Mouse (Mus musculus): ENCODE data around the gene Krt9. TPM values are rescaled to one million over a fixed set of nuclear protein-coding genes. Genes with fewer than 3 reads are reported as not detected.

Krt9 gene
- polyA plus RNA-seq, 1 experiment from 2014 or later, result not detected

- H3K27me3 ChIP-seq (ENCODE audit: control insufficient read depth, insufficient read depth, low read depth, low read length), result no peaks in the 10 kb centered on the region
- no peak overlapping the region for H3K9ac ChIP-seq (ENCODE audit: low read depth, low read length)
- H3K27ac ChIP-seq (ENCODE audit: low read length), result no peak overlapping the region
- WGBS (ENCODE audit: insufficient replicate concordance), result 45% methylated on average over 4 of the region's 4 CpGs
- H3K4me2 ChIP-seq (ENCODE audit: low read depth, low read length), result no peak overlapping the region
- no peak overlapping the region for H3K4me3 ChIP-seq (ENCODE audit: low read depth, low read length)
- H3K9me3 ChIP-seq (replicated peaks; ENCODE audit: control insufficient read depth, low read length), result no peaks in the 10 kb centered on the region
- no peaks in the 10 kb centered on the region for H3K36me3 ChIP-seq (ENCODE audit: control insufficient read depth, insufficient read depth)
- ATAC-seq (ENCODE audit: low read depth), result no peak
- H3K4me1 ChIP-seq (ENCODE audit: control insufficient read depth, low read depth, low read length), result no peaks in the 10 kb centered on the region
Measured at GRCm38 (mm10) chr11:100198666-100199065, 5.6 kb upstream of the Krt9 start.

- Histone ChIP-seq H3K27me3 (ENCODE audit: control insufficient read depth, insufficient read depth, low read depth, low read length) (no peaks in the 10 kb centered on the region), H3K4me2 (ENCODE audit: low read depth, low read length) (no peak overlapping the region), H3K9ac (ENCODE audit: low read depth, low read length) (no peak overlapping the region), H3K36me3 (ENCODE audit: control insufficient read depth, insufficient read depth) (no peaks in the 10 kb centered on the region), H3K27ac (ENCODE audit: low read length) (no peak overlapping the region), H3K9me3 (replicated peaks; ENCODE audit: control insufficient read depth, low read length) (no peaks in the 10 kb centered on the region; the same call in 1 of the 2 replicates), H3K4me1 (ENCODE audit: control insufficient read depth, low read depth, low read length) (no peaks in the 10 kb centered on the region), H3K4me3 (ENCODE audit: low read depth, low read length) (no peak overlapping the region)
- ATAC-seq (ENCODE audit: low read depth), result no peak
- 81% methylated on average over 3 of the region's 3 CpGs for WGBS (ENCODE audit: insufficient replicate concordance)
Measured at GRCm38 (mm10) chr11:100191820-100192219, 1.2 kb downstream of the Krt9 start.

GRCm38 (mm10) chr11:100186736-100187135 is 6.3 kb downstream of the Krt9 start:
- Histone ChIP-seq H3K27me3 (ENCODE audit: control insufficient read depth, insufficient read depth, low read depth, low read length) (no peaks in the 10 kb centered on the region), H3K4me2 (ENCODE audit: low read depth, low read length) (no peak overlapping the region), H3K27ac (ENCODE audit: low read length) (no peak overlapping the region), H3K4me3 (ENCODE audit: low read depth, low read length) (no peak overlapping the region), H3K36me3 (ENCODE audit: control insufficient read depth, insufficient read depth) (no peaks in the 10 kb centered on the region), H3K9ac (ENCODE audit: low read depth, low read length) (no peak overlapping the region), H3K9me3 (replicated peaks; ENCODE audit: control insufficient read depth, low read length) (no peaks in the 10 kb centered on the region; the same call in 1 of the 2 replicates), H3K4me1 (ENCODE audit: control insufficient read depth, low read depth, low read length) (no peaks in the 10 kb centered on the region)
- WGBS (ENCODE audit: insufficient replicate concordance), result 70% methylated on average over 8 of the region's 8 CpGs
- ATAC-seq (ENCODE audit: low read depth), result no peak

- H3K9me3 ChIP-seq (replicated peaks; ENCODE audit: control insufficient read depth, low read length), result no peaks in the 10 kb centered on the region
- ATAC-seq (ENCODE audit: low read depth), result no peak
- H3K27me3 ChIP-seq (ENCODE audit: control insufficient read depth, insufficient read depth, low read depth, low read length), result no peaks in the 10 kb centered on the region
- H3K36me3 ChIP-seq (ENCODE audit: control insufficient read depth, insufficient read depth), result no peaks in the 10 kb centered on the region
- no peaks in the 10 kb centered on the region for H3K4me1 ChIP-seq (ENCODE audit: control insufficient read depth, low read depth, low read length)
- H3K4me3 ChIP-seq (ENCODE audit: low read depth, low read length), result no peak overlapping the region
- H3K9ac ChIP-seq (ENCODE audit: low read depth, low read length), result no peak overlapping the region
- H3K27ac ChIP-seq (ENCODE audit: low read length), result no peak overlapping the region
- 32% methylated on average over 7 of the region's 7 CpGs for WGBS (ENCODE audit: insufficient replicate concordance)
- no peak overlapping the region for H3K4me2 ChIP-seq (ENCODE audit: low read depth, low read length)
Measured at GRCm38 (mm10) chr11:100181725-100182124, 11.3 kb downstream of the Krt9 start.

- Histone ChIP-seq H3K9ac (ENCODE audit: low read depth, low read length) (no peak overlapping the region), H3K27me3 (ENCODE audit: control insufficient read depth, insufficient read depth, low read depth, low read length) (no peaks in the 10 kb centered on the region), H3K27ac (ENCODE audit: low read length) (no peak overlapping the region), H3K4me2 (ENCODE audit: low read depth, low read length) (no peak overlapping the region), H3K36me3 (ENCODE audit: control insufficient read depth, insufficient read depth) (no peaks in the 10 kb centered on the region), H3K4me1 (ENCODE audit: control insufficient read depth, low read depth, low read length) (no peaks in the 10 kb centered on the region), H3K9me3 (replicated peaks; ENCODE audit: control insufficient read depth, low read length) (no peaks in the 10 kb centered on the region), H3K4me3 (ENCODE audit: low read depth, low read length) (no peak overlapping the region)
- no peak for ATAC-seq (ENCODE audit: low read depth)
- 60% methylated on average over 3 of the region's 3 CpGs for WGBS (ENCODE audit: insufficient replicate concordance)
Measured at GRCm38 (mm10) chr11:100179260-100179659, 13.8 kb downstream of the Krt9 start.

- no peak for ATAC-seq (ENCODE audit: low read depth)
- 57% methylated on average over 5 of the region's 5 CpGs for WGBS (ENCODE audit: insufficient replicate concordance)
- H3K4me1 ChIP-seq (ENCODE audit: control insufficient read depth, low read depth, low read length), result no peaks in the 10 kb centered on the region
Measured at GRCm38 (mm10) chr11:100178307-100178706, 14.7 kb downstream of the Krt9 start.

GRCm38 (mm10) chr11:100176791-100177190 is 16.3 kb downstream of the Krt9 start:
- Histone ChIP-seq H3K4me3 (ENCODE audit: low read depth, low read length) (no peak overlapping the region), H3K9ac (ENCODE audit: low read depth, low read length) (no peak overlapping the region), H3K4me2 (ENCODE audit: low read depth, low read length) (no peak overlapping the region), H3K27ac (ENCODE audit: low read length) (no peak overlapping the region), H3K4me1 (ENCODE audit: control insufficient read depth, low read depth, low read length) (no peaks in the 10 kb centered on the region), H3K9me3 (replicated peaks; ENCODE audit: control insufficient read depth, low read length) (no peaks in the 10 kb centered on the region), H3K27me3 (ENCODE audit: control insufficient read depth, insufficient read depth, low read depth, low read length) (no peaks in the 10 kb centered on the region), H3K36me3 (ENCODE audit: control insufficient read depth, insufficient read depth) (no peaks in the 10 kb centered on the region)
- 48% methylated on average over 9 of the region's 9 CpGs for WGBS (ENCODE audit: insufficient replicate concordance)
- ATAC-seq (ENCODE audit: low read depth), result no peak

More at GRCm38 (mm10) chr11:100178307-100178706, 14.7 kb downstream of the Krt9 start:
- no peak overlapping the region for H3K27ac ChIP-seq (ENCODE audit: low read length)
- no peaks in the 10 kb centered on the region for H3K36me3 ChIP-seq (ENCODE audit: control insufficient read depth, insufficient read depth)
- no peak overlapping the region for H3K9ac ChIP-seq (ENCODE audit: low read depth, low read length)
- no peaks in the 10 kb centered on the region for H3K27me3 ChIP-seq (ENCODE audit: control insufficient read depth, insufficient read depth, low read depth, low read length)
- no peaks in the 10 kb centered on the region for H3K9me3 ChIP-seq (replicated peaks; ENCODE audit: control insufficient read depth, low read length)
- H3K4me2 ChIP-seq (ENCODE audit: low read depth, low read length), result no peak overlapping the region
- no peak overlapping the region for H3K4me3 ChIP-seq (ENCODE audit: low read depth, low read length)

- H3K27me3 ChIP-seq (ENCODE audit: control insufficient read depth, insufficient read depth, low read depth, low read length), result no peaks in the 10 kb centered on the region
- H3K27ac ChIP-seq (ENCODE audit: low read length), result no peak overlapping the region
- no peaks in the 10 kb centered on the region for H3K4me1 ChIP-seq (ENCODE audit: control insufficient read depth, low read depth, low read length)
- H3K9me3 ChIP-seq (replicated peaks; ENCODE audit: control insufficient read depth, low read length), result no peaks in the 10 kb centered on the region
- H3K36me3 ChIP-seq (ENCODE audit: control insufficient read depth, insufficient read depth), result no peaks in the 10 kb centered on the region
- ATAC-seq (ENCODE audit: low read depth), result no peak
- whole genome bisulfite sequencing (ENCODE audit: insufficient replicate concordance), result 23% methylated on average over 14 of the region's 14 CpGs
- H3K4me3 ChIP-seq (ENCODE audit: low read depth, low read length), result no peak overlapping the region
- H3K4me2 ChIP-seq (ENCODE audit: low read depth, low read length), result no peak overlapping the region
- H3K9ac ChIP-seq (ENCODE audit: low read depth, low read length), result no peak overlapping the region
Measured at GRCm38 (mm10) chr11:100168765-100169762, 24.0 kb downstream of the Krt9 start.

GRCm38 (mm10) chr11:100168071-100168470 is 25.0 kb downstream of the Krt9 start:
- H3K4me2 ChIP-seq (ENCODE audit: low read depth, low read length), result no peak overlapping the region
- ATAC-seq (ENCODE audit: low read depth), result no peak
- no peak overlapping the region for H3K4me3 ChIP-seq (ENCODE audit: low read depth, low read length)
- H3K4me1 ChIP-seq (ENCODE audit: control insufficient read depth, low read depth, low read length), result no peaks in the 10 kb centered on the region
- H3K27ac ChIP-seq (ENCODE audit: low read length), result no peak overlapping the region
- H3K9ac ChIP-seq (ENCODE audit: low read depth, low read length), result no peak overlapping the region
- H3K9me3 ChIP-seq (replicated peaks; ENCODE audit: control insufficient read depth, low read length), result no peaks in the 10 kb centered on the region
- H3K27me3 ChIP-seq (ENCODE audit: control insufficient read depth, insufficient read depth, low read depth, low read length), result no peaks in the 10 kb centered on the region
- H3K36me3 ChIP-seq (ENCODE audit: control insufficient read depth, insufficient read depth), result no peaks in the 10 kb centered on the region
- WGBS (ENCODE audit: insufficient replicate concordance), result 73% methylated on average over 8 of the region's 8 CpGs

All from liver, embryonic 16.5 days (tissue).